Mouse (Mus musculus): ENCODE measurements around the gene Itgb7. TPM values are rescaled to one million over a fixed set of nuclear protein-coding genes. Genes with fewer than 3 reads are reported as not detected.

Gene Itgb7
- polyA plus RNA-seq, 1 experiment from 2014 or later, result 1.3 TPM

GRCm38 (mm10) chr15:102193652-102194051 is 38.1 kb downstream of the Itgb7 start:
- no peak for ATAC-seq (replicated peaks; ENCODE audit: insufficient number of reproducible peaks, low FRiP score, low TSS enrichment, low read depth)
- no peaks in the 10 kb centered on the region for H3K4me1 ChIP-seq (ENCODE audit: control insufficient read depth, insufficient read depth, low read length)
- no peaks in the 10 kb centered on the region for H3K9me3 ChIP-seq (replicated peaks; ENCODE audit: control insufficient read depth, low read length)
- no peaks in the 10 kb centered on the region for H3K27me3 ChIP-seq (ENCODE audit: control insufficient read depth, insufficient read depth, low read length)
- H3K9ac ChIP-seq (replicated peaks; ENCODE audit: low read length), result no peak overlapping the region
- no peak overlapping the region for H3K4me2 ChIP-seq (ENCODE audit: low read depth, low read length)
- H3K36me3 ChIP-seq (replicated peaks; ENCODE audit: control insufficient read depth, insufficient read depth, low read depth, low read length), result no peaks in the 10 kb centered on the region
- no peak overlapping the region for H3K4me3 ChIP-seq (ENCODE audit: low read depth, low read length)
- no peak for DNase-seq (ENCODE audit: low spot score)
- 89% methylated on average over 4 of the region's 4 CpGs for WGBS
- no peak overlapping the region for H3K27ac ChIP-seq (replicated peaks; ENCODE audit: low read depth, low read length)

GRCm38 (mm10) chr15:102192820-102193386 is 38.8 kb downstream of the Itgb7 start:
- no peak for ATAC-seq (replicated peaks; ENCODE audit: insufficient number of reproducible peaks, low FRiP score, low TSS enrichment, low read depth)
- DNase-seq (ENCODE audit: low spot score), result no peak
- Histone ChIP-seq H3K4me3 (ENCODE audit: low read depth, low read length) (no peak overlapping the region), H3K4me2 (ENCODE audit: low read depth, low read length) (no peak overlapping the region), H3K36me3 (replicated peaks; ENCODE audit: control insufficient read depth, insufficient read depth, low read depth, low read length) (no peaks in the 10 kb centered on the region), H3K27me3 (ENCODE audit: control insufficient read depth, insufficient read depth, low read length) (no peaks in the 10 kb centered on the region), H3K27ac (replicated peaks; ENCODE audit: low read depth, low read length) (no peak overlapping the region; the same call in 1 of the 2 replicates), H3K9ac (replicated peaks; ENCODE audit: low read length) (no peak overlapping the region), H3K4me1 (ENCODE audit: control insufficient read depth, insufficient read depth, low read length) (no peaks in the 10 kb centered on the region), H3K9me3 (replicated peaks; ENCODE audit: control insufficient read depth, low read length) (no peaks in the 10 kb centered on the region)
- WGBS, result 47% methylated on average over 5 of the region's 5 CpGs

- 73% methylated on average over 7 of the region's 7 CpGs for WGBS
- no peak for DNase-seq (ENCODE audit: low spot score)
- H3K4me1 ChIP-seq (ENCODE audit: control insufficient read depth, insufficient read depth, low read length), result no peaks in the 10 kb centered on the region
- H3K4me3 ChIP-seq (ENCODE audit: low read depth, low read length), result no peak overlapping the region
- no peak overlapping the region for H3K27ac ChIP-seq (replicated peaks; ENCODE audit: low read depth, low read length)
- ATAC-seq (replicated peaks; ENCODE audit: insufficient number of reproducible peaks, low FRiP score, low TSS enrichment, low read depth), result no peak
- H3K36me3 ChIP-seq (replicated peaks; ENCODE audit: control insufficient read depth, insufficient read depth, low read depth, low read length), result no peaks in the 10 kb centered on the region
- H3K9me3 ChIP-seq (replicated peaks; ENCODE audit: control insufficient read depth, low read length), result no peaks in the 10 kb centered on the region
- H3K4me2 ChIP-seq (ENCODE audit: low read depth, low read length), result no peak overlapping the region
- no peaks in the 10 kb centered on the region for H3K27me3 ChIP-seq (ENCODE audit: control insufficient read depth, insufficient read depth, low read length)
- no peak overlapping the region for H3K9ac ChIP-seq (replicated peaks; ENCODE audit: low read length)
Measured at GRCm38 (mm10) chr15:102192271-102192812, 39.4 kb downstream of the Itgb7 start.

GRCm38 (mm10) chr15:102191699-102192098 is 40.0 kb downstream of the Itgb7 start:
- no peaks in the 10 kb centered on the region for H3K27me3 ChIP-seq (ENCODE audit: control insufficient read depth, insufficient read depth, low read length)
- H3K4me3 ChIP-seq (ENCODE audit: low read depth, low read length), result no peak overlapping the region
- H3K27ac ChIP-seq (replicated peaks; ENCODE audit: low read depth, low read length), result no peak overlapping the region
- no peak overlapping the region for H3K4me2 ChIP-seq (ENCODE audit: low read depth, low read length)
- H3K4me1 ChIP-seq (ENCODE audit: control insufficient read depth, insufficient read depth, low read length), result no peaks in the 10 kb centered on the region
- no peaks in the 10 kb centered on the region for H3K36me3 ChIP-seq (replicated peaks; ENCODE audit: control insufficient read depth, insufficient read depth, low read depth, low read length)
- ATAC-seq (replicated peaks; ENCODE audit: insufficient number of reproducible peaks, low FRiP score, low TSS enrichment, low read depth), result no peak
- no peak overlapping the region for H3K9ac ChIP-seq (replicated peaks; ENCODE audit: low read length)
- H3K9me3 ChIP-seq (replicated peaks; ENCODE audit: control insufficient read depth, low read length), result no peaks in the 10 kb centered on the region
- 60% methylated on average over 7 of the region's 7 CpGs for WGBS
- no peak for DNase-seq (ENCODE audit: low spot score)

- Histone ChIP-seq H3K4me2 (ENCODE audit: low read depth, low read length) (no peak overlapping the region), H3K36me3 (replicated peaks; ENCODE audit: control insufficient read depth, insufficient read depth, low read depth, low read length) (no peaks in the 10 kb centered on the region), H3K27ac (replicated peaks; ENCODE audit: low read depth, low read length) (no peak overlapping the region), H3K4me3 (ENCODE audit: low read depth, low read length) (no peak overlapping the region), H3K4me1 (ENCODE audit: control insufficient read depth, insufficient read depth, low read length) (no peaks in the 10 kb centered on the region), H3K27me3 (ENCODE audit: control insufficient read depth, insufficient read depth, low read length) (no peaks in the 10 kb centered on the region), H3K9me3 (replicated peaks; ENCODE audit: control insufficient read depth, low read length) (no peaks in the 10 kb centered on the region), H3K9ac (replicated peaks; ENCODE audit: low read length) (no peak overlapping the region)
- no peak for ATAC-seq (replicated peaks; ENCODE audit: insufficient number of reproducible peaks, low FRiP score, low TSS enrichment, low read depth)
- 62% methylated on average over 6 of the region's 6 CpGs for WGBS
- DNase-seq (ENCODE audit: low spot score), result no peak
Measured at GRCm38 (mm10) chr15:102188883-102189282, 42.9 kb downstream of the Itgb7 start.

GRCm38 (mm10) chr15:102188096-102188495 is 43.6 kb downstream of the Itgb7 start:
- Histone ChIP-seq H3K4me2 (ENCODE audit: low read depth, low read length) (no peak overlapping the region), H3K27me3 (ENCODE audit: control insufficient read depth, insufficient read depth, low read length) (no peaks in the 10 kb centered on the region), H3K27ac (replicated peaks; ENCODE audit: low read depth, low read length) (no peak overlapping the region), H3K36me3 (replicated peaks; ENCODE audit: control insufficient read depth, insufficient read depth, low read depth, low read length) (no peaks in the 10 kb centered on the region), H3K9ac (replicated peaks; ENCODE audit: low read length) (no peak overlapping the region), H3K4me3 (ENCODE audit: low read depth, low read length) (no peak overlapping the region), H3K9me3 (replicated peaks; ENCODE audit: control insufficient read depth, low read length) (no peaks in the 10 kb centered on the region), H3K4me1 (ENCODE audit: control insufficient read depth, insufficient read depth, low read length) (no peaks in the 10 kb centered on the region)
- ATAC-seq (replicated peaks; ENCODE audit: insufficient number of reproducible peaks, low FRiP score, low TSS enrichment, low read depth) (no peak), DNase-seq (ENCODE audit: low spot score) (no peak)
- 92% methylated on average over 10 of the region's 10 CpGs for WGBS

- no peak overlapping the region for H3K4me3 ChIP-seq (ENCODE audit: low read depth, low read length)
- 71% methylated on average over 11 of the region's 11 CpGs for WGBS
- H3K9me3 ChIP-seq (replicated peaks; ENCODE audit: control insufficient read depth, low read length), result no peaks in the 10 kb centered on the region
- no peaks in the 10 kb centered on the region for H3K27me3 ChIP-seq (ENCODE audit: control insufficient read depth, insufficient read depth, low read length)
- H3K4me2 ChIP-seq (ENCODE audit: low read depth, low read length), result no peak overlapping the region
- no peak overlapping the region for H3K9ac ChIP-seq (replicated peaks; ENCODE audit: low read length)
- no peak overlapping the region for H3K27ac ChIP-seq (replicated peaks; ENCODE audit: low read depth, low read length)
- H3K36me3 ChIP-seq (replicated peaks; ENCODE audit: control insufficient read depth, insufficient read depth, low read depth, low read length), result no peaks in the 10 kb centered on the region
- no peaks in the 10 kb centered on the region for H3K4me1 ChIP-seq (ENCODE audit: control insufficient read depth, insufficient read depth, low read length)
- ATAC-seq (replicated peaks; ENCODE audit: insufficient number of reproducible peaks, low FRiP score, low TSS enrichment, low read depth) (no peak), DNase-seq (ENCODE audit: low spot score) (no peak)
Measured at GRCm38 (mm10) chr15:102186239-102186638, 45.5 kb downstream of the Itgb7 start.

- 53% methylated on average over 3 of the region's 3 CpGs for WGBS
- Histone ChIP-seq H3K4me3 (ENCODE audit: low read depth, low read length) (no peak overlapping the region), H3K27ac (replicated peaks; ENCODE audit: low read depth, low read length) (no peak overlapping the region), H3K27me3 (ENCODE audit: control insufficient read depth, insufficient read depth, low read length) (no peaks in the 10 kb centered on the region), H3K4me2 (ENCODE audit: low read depth, low read length) (no peak overlapping the region), H3K9me3 (replicated peaks; ENCODE audit: control insufficient read depth, low read length) (no peaks in the 10 kb centered on the region), H3K4me1 (ENCODE audit: control insufficient read depth, insufficient read depth, low read length) (no peaks in the 10 kb centered on the region), H3K36me3 (replicated peaks; ENCODE audit: control insufficient read depth, insufficient read depth, low read depth, low read length) (no peaks in the 10 kb centered on the region), H3K9ac (replicated peaks; ENCODE audit: low read length) (no peak overlapping the region)
- ATAC-seq (replicated peaks; ENCODE audit: insufficient number of reproducible peaks, low FRiP score, low TSS enrichment, low read depth) (no peak), DNase-seq (ENCODE audit: low spot score) (peak; percentile 35)
Measured at GRCm38 (mm10) chr15:102183076-102183475, 48.7 kb downstream of the Itgb7 start.
